Mouse (Mus musculus): ENCODE data around the gene Ttc9.
A peak's percentile ranks its signal among the peaks of the same experiment; 100 is the strongest.

Ttc9 gene

GRCm38 (mm10) chr12:81630915-81631660 lies at the start of gene Ttc9:
Gene Ttc9 (plus strand): TSS chr12:81631249.
- DNase-seq (ENCODE audit: low spot score in 2 of 2): peak; percentile 73 to 76

DNA sequence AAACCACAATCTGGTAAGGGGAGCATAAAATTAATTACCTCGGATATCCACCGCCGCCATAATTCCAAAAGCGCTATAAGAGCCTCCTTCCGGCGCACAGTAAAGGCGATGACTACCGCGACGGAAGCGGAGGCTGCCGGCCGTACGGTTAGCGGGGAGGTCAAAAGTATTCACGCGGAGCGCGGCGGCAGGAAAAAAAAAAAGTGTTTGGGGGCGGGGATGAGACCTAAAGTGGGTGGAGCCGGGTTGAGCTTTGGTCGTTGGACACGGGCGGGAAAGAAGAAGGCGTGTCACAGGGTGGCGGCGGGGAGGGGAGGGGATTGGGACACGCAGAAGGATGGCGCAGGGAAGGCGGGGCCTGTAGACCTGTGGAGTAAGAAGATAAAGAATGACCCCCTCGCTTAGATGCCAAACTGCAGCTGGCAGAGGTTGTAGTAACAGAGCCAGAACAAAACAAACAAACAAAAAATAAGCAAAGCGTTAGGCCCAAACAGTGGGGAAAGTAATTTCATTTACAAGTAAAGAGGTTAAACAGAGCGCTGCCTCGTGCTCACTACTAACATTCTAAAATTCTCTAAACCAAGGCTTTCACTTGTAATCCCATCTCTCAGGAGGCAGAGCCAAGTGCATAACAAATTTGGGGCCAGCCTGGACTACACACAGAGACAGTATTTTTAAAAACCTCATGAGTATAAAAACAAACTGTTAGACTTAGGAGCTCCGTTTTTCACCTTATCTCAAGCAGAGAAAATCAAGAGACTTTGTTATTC lies 36.0 kb upstream of the Ttc9 start, which contains the start of gene Med6:
Gene Med6 (minus strand): TSS at position 107 of the 770 bp plus-strand sequence.
- peak; percentile 95 to 96 for DNase-seq (ENCODE audit: low spot score in 2 of 2)

DNA sequence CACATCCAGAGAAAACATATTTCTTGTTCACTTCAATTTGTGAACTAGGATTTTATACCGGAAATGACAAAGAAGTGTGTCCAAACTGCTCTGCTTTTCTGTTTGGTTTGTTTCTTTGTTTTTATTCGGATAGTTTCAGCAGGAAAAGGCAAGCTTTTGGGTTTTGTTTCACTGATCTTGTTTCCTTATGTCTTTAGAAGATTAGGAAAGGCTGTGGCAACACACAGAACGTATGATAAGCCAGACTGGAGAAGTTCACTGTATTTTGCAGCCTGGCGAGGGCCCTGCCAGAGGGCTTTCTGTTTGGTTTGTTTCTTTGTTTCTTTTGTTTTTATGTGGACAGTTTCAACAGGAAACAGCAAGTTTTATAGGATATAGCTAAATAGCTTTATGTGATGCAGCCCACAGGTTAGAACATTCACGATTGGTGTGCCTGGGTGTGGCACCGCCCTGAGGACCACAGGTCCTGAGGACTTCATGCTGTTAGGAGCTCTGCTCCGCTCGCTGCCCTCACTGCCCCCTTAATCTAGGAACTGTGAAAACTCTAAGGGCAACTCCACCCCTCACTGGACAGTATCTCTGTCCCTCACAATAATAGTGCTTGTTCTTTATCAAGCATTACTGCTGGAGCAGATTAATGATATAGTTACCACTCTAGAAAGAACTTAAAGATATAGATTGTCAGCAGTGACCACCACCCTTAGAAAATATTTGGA lies 34.3 kb upstream of the Ttc9 start:
- DNase-seq (ENCODE audit: low spot score in 2 of 2): no peak

GRCm38 (mm10) chr12:81604995-81605784 lies 25.9 kb upstream of the Ttc9 start:
- DNase-seq (ENCODE audit: low spot score in 2 of 2): no peak

- no peak for DNase-seq (ENCODE audit: low spot score in 2 of 2)
Observed at GRCm38 (mm10) chr12:81609445-81609844, 21.6 kb upstream of the Ttc9 start.

- DNase-seq (ENCODE audit: low spot score in 2 of 2): no peak
Observed at GRCm38 (mm10) chr12:81615807-81616206, 15.2 kb upstream of the Ttc9 start.

DNA sequence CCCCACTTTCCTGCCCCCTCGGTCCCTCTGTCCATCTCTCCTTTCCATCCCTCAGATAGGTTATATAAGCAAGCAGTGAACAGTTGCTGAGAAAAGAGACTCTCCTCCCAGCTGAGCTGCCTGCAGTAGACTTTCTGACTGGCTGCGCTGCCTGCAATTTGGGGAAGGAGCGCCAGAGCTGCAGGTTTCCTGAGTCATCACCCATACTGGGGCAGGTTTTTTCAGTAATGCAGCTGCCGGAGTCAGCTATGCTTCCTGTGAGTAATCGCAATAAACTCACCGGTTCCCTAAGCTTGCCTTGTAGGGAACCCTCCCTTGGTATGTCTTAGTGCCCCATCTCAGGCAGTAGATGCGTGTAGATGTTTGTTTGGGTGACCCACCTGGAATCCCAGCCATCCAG lies 14.1 kb upstream of the Ttc9 start:
- no peak for DNase-seq (ENCODE audit: low spot score in 2 of 2)

DNA sequence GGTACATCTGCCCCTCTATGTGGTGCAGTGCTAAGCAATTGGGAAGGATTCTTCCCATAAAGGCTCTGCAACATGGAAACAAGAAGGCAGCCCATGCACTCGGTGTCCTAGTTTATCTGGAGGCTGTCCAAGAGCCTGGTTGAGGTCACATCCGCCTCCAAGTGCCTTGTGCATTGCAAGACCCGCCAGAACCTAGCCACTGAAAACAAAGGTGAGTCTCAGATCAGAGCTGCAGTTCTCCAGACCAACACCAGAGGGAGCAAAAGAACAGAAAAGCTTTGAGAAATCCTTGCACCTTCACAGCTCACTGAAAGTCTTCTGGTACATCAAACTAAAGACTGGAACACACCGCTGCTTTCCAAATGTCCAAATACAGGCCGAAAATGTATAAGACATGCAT lies 11.7 kb upstream of the Ttc9 start:
- peak; percentile 78 to 84 for DNase-seq (ENCODE audit: low spot score in 2 of 2)

GRCm38 (mm10) chr12:81623377-81623776 lies 7.7 kb upstream of the Ttc9 start:
- no peak for DNase-seq (ENCODE audit: low spot score in 2 of 2)

- peak; percentile 53 to 58 for DNase-seq (ENCODE audit: low spot score in 2 of 2)
Observed at GRCm38 (mm10) chr12:81626226-81626861, 4.7 kb upstream of the Ttc9 start.

DNA sequence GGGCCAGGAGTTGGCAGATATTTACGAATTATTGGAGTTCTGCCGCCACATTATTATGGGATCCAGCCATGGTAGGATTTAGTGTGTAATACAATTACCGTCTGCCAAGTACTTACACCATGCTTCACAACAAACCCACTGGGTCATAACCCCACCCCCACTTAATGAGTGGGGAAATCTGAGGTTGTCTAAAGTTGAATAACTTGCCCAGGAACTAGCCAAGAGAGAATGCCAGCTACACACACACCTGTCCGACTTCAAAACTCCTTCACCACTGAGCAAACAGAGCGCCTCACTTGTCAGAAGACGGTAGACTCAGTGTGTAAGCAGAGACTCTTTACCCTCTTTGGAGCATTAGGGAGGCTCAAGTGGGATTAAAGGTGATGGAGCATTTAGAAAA lies 3.6 kb upstream of the Ttc9 start:
- no peak for DNase-seq (ENCODE audit: low spot score in 2 of 2)

GRCm38 (mm10) chr12:81628091-81628490 lies 3.0 kb upstream of the Ttc9 start:
- DNase-seq (ENCODE audit: low spot score in 2 of 2): peak in 1 of 2 experiments; percentile 8

DNA sequence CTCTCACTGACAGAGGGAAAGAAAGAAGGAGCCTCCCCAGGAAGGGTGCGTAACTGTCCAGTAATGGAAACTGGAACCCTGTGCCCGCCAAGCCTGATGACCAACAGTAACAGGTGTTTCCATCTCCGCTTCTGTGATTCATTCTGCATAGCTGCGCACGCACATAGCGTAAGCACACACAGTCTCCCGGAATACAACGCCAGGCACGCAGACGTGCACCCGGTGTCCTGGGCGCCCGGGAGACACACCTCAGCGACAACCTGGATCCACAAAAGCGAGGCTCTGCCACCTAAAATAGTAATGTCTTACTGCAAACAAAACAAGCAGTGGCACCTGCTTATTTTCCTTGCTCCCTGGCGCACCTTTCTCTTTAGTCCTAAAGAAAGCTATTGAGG lies 532 bp upstream of the Ttc9 start:
- DNase-seq (ENCODE audit: low spot score in 2 of 2): peak; percentile 78 to 85

DNA sequence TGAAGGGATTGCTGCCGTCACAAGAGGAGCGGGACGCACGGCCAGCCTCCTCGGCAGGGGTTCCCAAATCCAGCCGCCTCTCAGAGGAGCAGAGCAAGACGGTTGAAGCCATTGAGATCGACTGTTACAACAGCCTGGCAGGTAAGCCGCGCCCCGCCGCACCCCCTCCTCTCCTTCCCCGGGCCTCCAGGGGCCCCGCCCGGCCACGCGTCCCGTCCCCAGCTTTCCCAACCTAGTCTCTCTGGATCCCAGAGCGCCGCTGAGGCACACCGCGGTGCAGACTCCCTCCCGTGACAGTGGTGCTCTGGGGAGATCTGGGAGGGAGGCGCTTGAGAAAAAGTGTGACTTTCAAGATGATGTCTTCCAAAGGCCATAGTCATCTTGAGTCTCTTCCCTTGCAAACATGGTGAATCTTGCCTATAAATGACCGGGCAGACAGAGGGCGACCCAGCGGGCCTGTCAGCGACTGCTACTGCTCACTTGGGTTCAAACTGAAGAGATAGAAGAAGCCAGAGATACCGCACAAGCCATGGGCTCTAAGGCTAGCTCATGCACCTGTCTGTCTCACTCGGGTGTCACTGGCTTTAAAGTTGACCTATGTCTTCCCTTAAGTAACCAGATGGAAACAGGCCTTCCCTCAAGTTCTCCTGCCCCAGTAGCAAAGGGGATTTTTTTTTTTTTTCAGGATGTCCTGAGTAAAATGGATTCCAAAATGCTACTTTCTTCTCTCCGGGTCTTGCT lies 782 bp downstream of the Ttc9 start:
- peak; percentile 57 to 62 for DNase-seq (ENCODE audit: low spot score in 2 of 2)

- no peak for DNase-seq (ENCODE audit: low spot score in 2 of 2)
Observed at GRCm38 (mm10) chr12:81633246-81633645, 2.2 kb downstream of the Ttc9 start.

DNA sequence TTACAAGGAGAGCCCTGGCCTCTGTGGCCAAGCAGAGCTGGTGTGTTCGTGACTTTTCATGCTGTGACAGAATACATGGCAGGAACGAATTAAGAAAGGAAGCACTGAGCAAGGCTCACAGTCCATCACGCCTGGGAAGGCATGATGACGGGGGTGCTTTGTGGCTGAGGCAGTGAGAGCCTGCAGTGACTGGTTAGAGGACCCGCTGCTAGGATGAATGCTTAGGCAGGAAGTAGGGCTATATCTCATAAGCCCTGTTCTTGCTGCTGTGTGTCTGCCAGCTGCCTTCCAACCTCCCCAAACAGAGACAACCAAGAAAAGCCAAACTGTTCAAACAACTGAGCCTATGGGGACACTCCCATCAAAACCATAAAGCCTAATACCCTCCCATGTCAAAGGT lies 9.6 kb downstream of the Ttc9 start:
- no peak for DNase-seq (ENCODE audit: low spot score in 2 of 2)

DNA sequence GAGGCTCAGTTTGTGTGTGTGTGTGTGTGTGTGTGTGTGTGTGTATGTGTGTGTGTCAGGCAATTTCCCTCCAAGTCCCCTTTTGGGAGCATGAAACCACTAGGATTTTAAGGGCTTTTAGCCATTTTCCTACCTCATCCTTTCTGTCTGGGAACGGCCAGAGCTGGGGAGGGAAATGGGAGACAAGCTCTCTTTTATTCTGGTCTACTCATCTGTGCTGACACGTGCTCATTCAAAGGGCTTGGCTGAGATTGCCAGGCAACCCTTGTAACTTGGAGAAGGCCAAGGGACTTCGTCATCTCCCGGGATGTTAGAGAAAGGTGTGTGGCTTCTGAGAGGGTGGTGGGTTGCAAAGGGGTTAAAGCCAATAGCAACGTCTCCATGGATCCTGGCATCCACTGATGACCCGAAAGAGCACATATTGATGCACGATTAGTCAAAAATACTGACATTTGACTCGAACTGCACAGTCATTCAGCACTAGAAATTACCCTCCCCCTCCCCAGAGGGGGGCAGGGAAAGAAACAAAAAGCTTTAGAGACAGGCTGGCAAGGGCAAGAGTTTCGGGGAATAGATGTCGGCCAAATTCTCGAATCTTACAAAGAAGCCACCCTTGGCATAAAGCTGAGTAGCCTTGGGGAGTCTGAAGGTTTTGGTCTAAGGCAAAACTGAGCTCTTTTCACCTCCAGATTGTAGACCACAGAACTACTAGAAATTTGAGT lies 11.5 kb downstream of the Ttc9 start:
- peak; percentile 42 to 48 for DNase-seq (ENCODE audit: low spot score in 2 of 2)

GRCm38 (mm10) chr12:81646811-81647210 lies 15.8 kb downstream of the Ttc9 start:
- no peak for DNase-seq (ENCODE audit: low spot score in 2 of 2)

- peak; percentile 67 to 74 for DNase-seq (ENCODE audit: low spot score in 2 of 2)
Observed at GRCm38 (mm10) chr12:81653344-81653743, 22.3 kb downstream of the Ttc9 start.

GRCm38 (mm10) chr12:81657321-81657720 lies 26.3 kb downstream of the Ttc9 start:
- DNase-seq (ENCODE audit: low spot score in 2 of 2): no peak
